Mouse (Mus musculus) kidney, adult 2 months (tissue): ENCODE measurements around the gene Shld2.

Experiments
- CTCF ChIP-seq: fragments of 200-500 bp; conservative IDR thresholded peaks from 2 replicates; pipeline ENCODE4 v1.5.1; 2011; ENCODE audit warnings: low read depth, mild to moderate bottlenecking, control low read depth, low read length, moderate library complexity, mixed read lengths; ENCODE audit not compliant: insufficient read depth, insufficient read length
- POLR2A ChIP-seq: fragments of 200-500 bp; IDR thresholded peaks from one replicate; pipeline ENCODE4 v1.6.1; 2011; ENCODE audit warnings: low read depth, low read length, control low read depth

GRCm38 (mm10) chr14:34221416-34222077, 88.7 kb downstream of the Shld2 start:
- no peak for TF ChIP-seq CTCF
- no peak for TF ChIP-seq POLR2A
